Mouse (Mus musculus) ES-E14 (cell line): ENCODE measurements at regions not wholly inside any gene's neighbourhood (a gene's known extent, or its start where the extent isn't known, plus 50 kb on each side); places are given as distances from the start of the nearest gene placed in this dataset.

ENCODE experiments used
- DNase-seq: peaks from one replicate; pipeline ENCODE4 v3.0.0-alpha.2; 2013; ENCODE audit warnings: low read depth, low spot score
- H3K27ac ChIP-seq: 2 replicates; pipeline ENCODE4 v1.5.1; 2012; ENCODE audit warnings: low read depth, mild to moderate bottlenecking, low read length, moderate library complexity, mixed read lengths; ENCODE audit not compliant: poor library complexity, insufficient read depth, severe bottlenecking
- H3K36me3 ChIP-seq: 2 replicates; pipeline ENCODE4 v1.6.1; 2012; ENCODE audit warnings: mild to moderate bottlenecking, low read length, moderate library complexity, mixed read lengths; ENCODE audit not compliant: control insufficient read depth, poor library complexity, insufficient read depth, severe bottlenecking
- H3K4me1 ChIP-seq, 2 experiments: fragments of 150-350 bp in 1 of 2; sonication (generic) in 1 of 2; 2 replicates each; pipeline ENCODE4 v1.6.1; 2012; ENCODE audit warnings: low read length in 2 of 2, mild to moderate bottlenecking in 1 of 2, mixed read lengths in 1 of 2; ENCODE audit not compliant: control insufficient read depth in 2 of 2, insufficient read depth in 2 of 2, poor library complexity in 1 of 2
- H3K4me3 ChIP-seq, 2 experiments: fragments of 150-350 bp in 1 of 2; sonication (generic) in 1 of 2; 2 replicates each; pipeline ENCODE4 v1.5.1; 2012; ENCODE audit warnings: low read length in 2 of 2, low read depth in 1 of 2, mild to moderate bottlenecking in 1 of 2, mixed read lengths in 1 of 2; ENCODE audit not compliant: insufficient read depth in 1 of 2, poor library complexity in 1 of 2, severe bottlenecking in 1 of 2
- H3K9ac ChIP-seq: 2 replicates; pipeline ENCODE4 v1.6.1; 2012; ENCODE audit warnings: low read depth, mild to moderate bottlenecking, low read length, mixed read lengths; ENCODE audit not compliant: poor library complexity, insufficient read depth, severe bottlenecking
- H3K9me3 ChIP-seq: fragments of 150-350 bp; sonication (generic); 2 replicates; pipeline ENCODE4 v1.6.1; 2012; ENCODE audit warnings: low read depth, mild to moderate bottlenecking, low read length; ENCODE audit not compliant: control insufficient read depth, insufficient read depth
- CHD2 ChIP-seq: IDR thresholded peaks from 2 replicates; pipeline ENCODE4 v1.6.1; 2014; ENCODE audit warnings: mild to moderate bottlenecking, low read depth, low read length, inconsistent platforms
- HCFC1 ChIP-seq: IDR thresholded peaks from 2 replicates; pipeline ENCODE4 v1.6.1; 2012; ENCODE audit warnings: low read length, inconsistent platforms, borderline replicate concordance; ENCODE audit not compliant: insufficient read depth
- MAFK ChIP-seq: IDR thresholded peaks from 2 replicates; pipeline ENCODE4 v1.6.1; 2014; ENCODE audit warnings: mild to moderate bottlenecking, low read depth, low read length, inconsistent platforms; ENCODE audit not compliant: insufficient read depth
- ZC3H11A ChIP-seq: IDR thresholded peaks from 2 replicates; pipeline ENCODE4 v1.6.1; 2012; ENCODE audit warnings: low read depth, mild to moderate bottlenecking, inconsistent platforms, low read length, borderline replicate concordance
- ZNF384 ChIP-seq: IDR thresholded peaks from 2 replicates; pipeline ENCODE4 v1.6.1; 2012; ENCODE audit warnings: low read depth, low read length, inconsistent platforms
- in situ Hi-C, 2 experiments: fragments of 600-800 bp; cut with MboI; formaldehyde crosslinking; loops; one replicate each; pipeline ENCODE4 v1.15.1; 2025; ENCODE audit warnings: low sequenced_read_pairs in 2 of 2, inconsistent platforms in 1 of 2; ENCODE audit not compliant: unreplicated experiment in 2 of 2

DNA sequence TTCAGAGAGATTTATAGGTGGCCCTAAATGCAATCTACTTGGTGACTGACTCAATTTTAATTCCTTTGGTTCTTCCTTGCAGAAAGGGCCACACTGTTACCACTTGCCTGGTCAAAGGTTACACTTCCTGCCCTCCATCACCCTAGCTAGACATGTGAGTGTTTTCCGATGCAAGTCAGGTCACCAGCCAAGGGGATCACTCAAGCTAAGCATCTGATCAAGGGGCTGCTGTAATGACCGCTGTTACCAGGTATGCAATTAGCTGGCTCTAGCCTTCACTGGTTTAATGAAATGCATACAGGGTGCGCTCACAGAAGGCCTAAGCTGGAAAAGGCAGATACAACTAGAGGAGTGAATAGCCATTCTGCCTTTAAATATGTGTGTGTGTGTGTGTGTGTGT, 105.1 kb downstream of the Mtx2 start:
- H3K4me3 ChIP-seq = no peak overlapping the region
- H3K9ac ChIP-seq = no peak overlapping the region
- H3K4me1 ChIP-seq = no peaks in the 10 kb centered on the region
- H3K27ac ChIP-seq = no peak overlapping the region
- no peaks in the 10 kb centered on the region for H3K36me3 ChIP-seq
- in situ Hi-C loops = no loop called here
- no peak for DNase-seq
- TF ChIP-seq MAFK = no peak
- no peak for TF ChIP-seq ZC3H11A
- no peak for TF ChIP-seq HCFC1
- TF ChIP-seq CHD2 = no peak
- TF ChIP-seq ZNF384 = no peak
- H3K9me3 ChIP-seq = no peaks in the 10 kb centered on the region

DNA sequence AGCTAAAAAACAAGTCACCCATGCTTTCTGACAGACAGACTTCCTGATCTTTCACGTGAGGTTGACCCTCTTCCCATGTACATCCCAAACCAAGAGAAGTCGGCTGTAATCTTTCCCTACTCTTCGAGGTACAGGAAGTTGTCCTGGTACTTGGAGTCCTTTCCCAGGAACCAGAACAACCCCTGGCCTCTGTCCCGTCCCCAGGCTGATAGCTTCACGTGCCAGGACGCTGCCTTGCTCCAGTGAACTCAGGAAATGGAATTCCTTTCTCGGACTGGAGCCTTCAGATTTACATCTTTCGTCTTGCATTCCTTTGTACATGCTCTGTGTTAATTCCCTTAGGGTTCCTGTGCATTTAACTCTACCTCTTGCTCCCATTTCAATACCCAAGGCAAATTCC, 107.6 kb downstream of the Mtx2 start:
- no peak for DNase-seq
- Histone ChIP-seq H3K9ac (no peak overlapping the region), H3K36me3 (no peaks in the 10 kb centered on the region), H3K9me3 (no peaks in the 10 kb centered on the region), H3K4me3 (no peak overlapping the region), H3K27ac (no peak overlapping the region), H3K4me1 (no peaks in the 10 kb centered on the region)
- no peak for TF ChIP-seq MAFK
- in situ Hi-C loops = no loop called here

DNA sequence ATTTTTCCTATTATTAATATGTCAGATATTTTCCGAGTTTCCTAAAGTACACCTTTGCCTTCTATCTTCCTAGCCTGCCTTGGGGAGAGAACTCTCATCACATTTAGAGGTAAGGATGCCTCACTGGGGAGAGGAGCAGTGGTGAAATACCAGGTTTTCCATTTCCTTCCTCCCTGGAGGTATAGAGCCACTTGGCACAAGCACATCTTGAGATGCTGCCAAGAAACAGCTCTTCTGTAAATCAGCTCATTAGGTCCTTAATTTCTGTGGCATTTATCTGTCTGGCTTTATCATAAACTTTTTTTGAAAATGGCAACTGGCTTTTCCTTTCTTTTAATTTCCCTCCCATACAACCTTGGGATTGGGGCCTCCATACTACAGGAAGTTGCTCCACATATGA, 108.2 kb downstream of the Mtx2 start:
- no peak overlapping the region for H3K4me3 ChIP-seq
- H3K4me1 ChIP-seq = no peaks in the 10 kb centered on the region
- H3K27ac ChIP-seq = no peak overlapping the region
- H3K36me3 ChIP-seq = no peaks in the 10 kb centered on the region
- in situ Hi-C loops = no loop called here
- H3K9ac ChIP-seq = no peak overlapping the region
- DNase-seq = no peak
- no peak for TF ChIP-seq HCFC1
- TF ChIP-seq MAFK = no peak
- no peak for TF ChIP-seq ZC3H11A
- TF ChIP-seq ZNF384 = no peak
- no peak for TF ChIP-seq CHD2
- H3K9me3 ChIP-seq = no peaks in the 10 kb centered on the region

DNA sequence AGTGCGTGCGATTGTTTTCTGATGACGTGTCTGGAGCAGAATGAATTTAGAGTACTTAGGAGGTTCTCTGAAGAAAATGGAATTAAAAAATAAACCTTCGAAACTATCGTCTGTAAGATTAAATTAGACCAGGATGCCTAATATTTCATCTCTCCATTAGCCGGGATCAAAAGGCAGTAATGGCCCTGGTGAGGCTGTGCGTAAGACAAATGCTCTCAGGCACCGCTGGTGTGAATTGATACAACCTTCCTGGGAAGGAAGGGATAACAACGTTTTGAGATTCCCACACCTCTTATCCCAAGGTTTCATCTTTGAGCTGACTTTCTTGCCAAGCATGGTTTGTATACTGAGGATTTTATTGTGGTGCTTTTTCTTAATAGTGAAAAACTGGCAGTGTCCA, 113.1 kb downstream of the Mtx2 start:
- Histone ChIP-seq H3K4me1 (no peaks in the 10 kb centered on the region), H3K27ac (no peak overlapping the region), H3K4me3 (no peak overlapping the region), H3K36me3 (no peaks in the 10 kb centered on the region), H3K9ac (no peak overlapping the region), H3K9me3 (no peaks in the 10 kb centered on the region)
- TF ChIP-seq ZNF384 (no peak), CHD2 (no peak), MAFK (no peak), HCFC1 (no peak), ZC3H11A (no peak)
- in situ Hi-C loops = no loop called here
- DNase-seq = no peak

DNA sequence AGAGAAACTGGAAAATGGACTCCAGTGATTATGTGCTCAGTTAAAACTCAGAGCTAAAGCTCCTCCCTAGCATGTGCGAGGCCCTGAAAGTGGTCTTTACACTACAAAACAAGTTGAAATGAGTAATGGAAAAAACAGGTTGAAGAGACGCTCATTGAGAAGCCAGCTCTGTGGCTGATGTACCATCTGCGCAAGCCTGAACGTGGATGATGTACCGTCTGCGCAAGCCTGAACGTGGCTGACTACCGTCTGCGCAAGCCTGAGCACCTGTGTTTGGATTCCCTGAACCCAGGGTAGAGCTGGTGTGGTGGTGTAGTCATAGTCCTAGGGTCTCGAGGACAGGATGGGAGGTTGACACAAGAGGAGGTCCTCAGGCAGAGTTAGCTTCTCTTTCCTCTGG, 116.4 kb downstream of the Mtx2 start:
- no peaks in the 10 kb centered on the region for H3K9me3 ChIP-seq
- H3K27ac ChIP-seq = no peak overlapping the region
- no peak overlapping the region for H3K4me3 ChIP-seq
- in situ Hi-C loops = no loop called here
- TF ChIP-seq MAFK (no peak), ZNF384 (no peak), CHD2 (no peak), ZC3H11A (no peak), HCFC1 (no peak)
- H3K4me1 ChIP-seq = no peaks in the 10 kb centered on the region
- no peak for DNase-seq
- no peak overlapping the region for H3K9ac ChIP-seq
- no peaks in the 10 kb centered on the region for H3K36me3 ChIP-seq
